Mouse (Mus musculus) neural tube, embryonic 12.5 days (tissue): ENCODE data around the gene Sbno2. TPM values are rescaled to one million over a fixed set of nuclear protein-coding genes. Genes with fewer than 3 reads are reported as not detected.
"Not testable (repeated sequence)": the region's sequence is repeated elsewhere in the genome, so short reads cannot be mapped to it uniquely, and the experiment has no call there.

Experiments used
- ATAC-seq: fragments of 200-750 bp; cut with Nextera tagmentation; 2 replicates; pipeline ENCODE4 v1.8.0; 2017; ENCODE audit warnings: low read depth, mild to moderate bottlenecking, moderate TSS enrichment, moderate library complexity; ENCODE audit not compliant: low FRiP score
- H3K27ac ChIP-seq: fragments of 300-500 bp; sonication (generic); 2 replicates; pipeline ENCODE4 v1.5.1; 2016
- H3K27me3 ChIP-seq: fragments of 300-500 bp; sonication (generic); replicated peaks from 2 replicates; pipeline ENCODE4 v1.6.1; 2016; ENCODE audit warnings: mild to moderate bottlenecking
- H3K36me3 ChIP-seq: fragments of 300-500 bp; sonication (generic); 2 replicates; pipeline ENCODE4 v1.6.1; 2016; ENCODE audit warnings: mild to moderate bottlenecking
- H3K4me1 ChIP-seq: fragments of 300-500 bp; sonication (generic); 2 replicates; pipeline ENCODE4 v1.6.1; 2016
- H3K4me2 ChIP-seq: fragments of 300-500 bp; sonication (generic); replicated peaks from 2 replicates; pipeline ENCODE4 v1.6.1; 2016; ENCODE audit warnings: mild to moderate bottlenecking
- H3K4me3 ChIP-seq: fragments of 300-500 bp; sonication (generic); 2 replicates; pipeline ENCODE4 v1.5.1; 2016
- H3K9ac ChIP-seq: fragments of 300-500 bp; sonication (generic); 2 replicates; pipeline ENCODE4 v1.6.1; 2016; ENCODE audit warnings: mild to moderate bottlenecking
- H3K9me3 ChIP-seq: fragments of 300-500 bp; sonication (generic); 2 replicates; pipeline ENCODE4 v1.6.1; 2016; ENCODE audit warnings: mild to moderate bottlenecking
- WGBS: fragments of 180-500 bp; shearing (Covaris S2); methylation state at CpG from one replicate; pipeline ENCODE4 v1.1.7; 2016; 5-methylcytosine and 5-hydroxymethylcytosine counted together
- polyA plus RNA-seq: library from polyadenylated mRNA; unstranded; fragments of >200 nt; fragmentation: Nextera tagmentation; extraction: Ambion mirVana; gene quantifications from 2 replicates; pipeline ENCODE4 v1.2.1, GENCODE M21; 2016

Sbno2 gene
- polyA plus RNA-seq, 1 experiment from 2014 or later = 15.1 TPM

GRCm38 (mm10) chr10:80048834-80049233, 56.5 kb downstream of the Sbno2 start:
- no peak overlapping the region for H3K4me2 ChIP-seq
- H3K4me3 ChIP-seq = no peak overlapping the region
- H3K4me1 ChIP-seq = peaks cover 23% of the 10 kb centered on the region
- ATAC-seq = no peak
- no peak overlapping the region for H3K27ac ChIP-seq
- H3K9me3 ChIP-seq = no peaks in the 10 kb centered on the region
- no peaks in the 10 kb centered on the region for H3K36me3 ChIP-seq
- WGBS = 66% methylated on average over 3 of the region's 3 CpGs
- H3K9ac ChIP-seq = no peak overlapping the region
- H3K27me3 ChIP-seq = no peaks in the 10 kb centered on the region

- Histone ChIP-seq H3K4me1 (peaks cover 23% of the 10 kb centered on the region), H3K4me2 (no peak overlapping the region), H3K4me3 (no peak overlapping the region), H3K27ac (no peak overlapping the region), H3K9me3 (no peaks in the 10 kb centered on the region), H3K9ac (no peak overlapping the region), H3K36me3 (no peaks in the 10 kb centered on the region), H3K27me3 (no peaks in the 10 kb centered on the region)
- ATAC-seq = no peak
- 12% methylated on average over 5 of the region's 5 CpGs for WGBS
Measured at GRCm38 (mm10) chr10:80048396-80048795, 57.0 kb downstream of the Sbno2 start.

GRCm38 (mm10) chr10:80047041-80047565, 58.3 kb downstream of the Sbno2 start, which contains the start of gene Gpx4:
Gene Gpx4 (plus strand): TSS chr10:80047166.
- Histone ChIP-seq H3K27me3 (no peaks in the 10 kb centered on the region), H3K27ac (no peak within 1 kb of the TSS), H3K4me3 (no peak within 1 kb of the TSS; the same call in 1 of the 2 replicates), H3K4me2 (no peak within 1 kb of the TSS), H3K9me3 (no peaks in the 10 kb centered on the region), H3K4me1 (peaks cover 20% of the 10 kb centered on the region), H3K36me3 (no peaks in the 10 kb centered on the region), H3K9ac (no peak within 1 kb of the TSS)
- no peak for ATAC-seq
- 32% methylated on average over 9 of the region's 9 CpGs for WGBS

DNA sequence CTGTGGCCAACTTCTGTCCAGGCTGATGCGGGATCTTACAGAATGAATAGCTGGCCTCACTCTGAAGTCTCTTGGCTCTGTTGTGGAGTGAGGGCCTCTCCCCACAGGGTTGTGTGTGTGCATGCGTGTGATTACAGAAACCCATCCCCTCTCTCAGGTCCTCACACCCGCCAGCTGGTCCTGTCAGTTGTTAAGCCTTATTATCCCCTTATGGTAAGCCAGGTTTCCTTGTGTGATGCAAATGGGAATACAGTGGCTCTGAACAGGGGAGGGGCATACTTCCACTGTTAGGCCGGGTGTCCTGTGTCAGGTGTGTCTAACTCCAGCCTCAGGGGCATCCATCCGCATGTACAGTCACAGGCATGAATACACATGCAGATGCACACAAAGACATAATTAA, 59.6 kb downstream of the Sbno2 start:
- Histone ChIP-seq H3K9me3 (no peaks in the 10 kb centered on the region), H3K27me3 (no peaks in the 10 kb centered on the region)

GRCm38 (mm10) chr10:80045364-80045763, 60.0 kb downstream of the Sbno2 start:
- ATAC-seq, H3K4me3 ChIP-seq, H3K27ac ChIP-seq, H3K4me2 ChIP-seq, H3K36me3 ChIP-seq, H3K9me3 ChIP-seq, H3K9ac ChIP-seq, H3K27me3 ChIP-seq: not testable (repeated sequence)
- WGBS = 69% methylated on average over 4 of the region's 4 CpGs
- H3K4me1 ChIP-seq = peaks cover 12% of the 10 kb centered on the region

More for the DNA sequence above, 59.6 kb downstream of the Sbno2 start:
- no peak for ATAC-seq
- H3K36me3 ChIP-seq = no peaks in the 10 kb centered on the region
- H3K4me2 ChIP-seq = no peak overlapping the region
- WGBS = 75% methylated on average over 5 of the region's 5 CpGs
- no peak overlapping the region for H3K9ac ChIP-seq
- peaks cover 12% of the 10 kb centered on the region for H3K4me1 ChIP-seq
- no peak overlapping the region for H3K4me3 ChIP-seq
- no peak overlapping the region for H3K27ac ChIP-seq

DNA sequence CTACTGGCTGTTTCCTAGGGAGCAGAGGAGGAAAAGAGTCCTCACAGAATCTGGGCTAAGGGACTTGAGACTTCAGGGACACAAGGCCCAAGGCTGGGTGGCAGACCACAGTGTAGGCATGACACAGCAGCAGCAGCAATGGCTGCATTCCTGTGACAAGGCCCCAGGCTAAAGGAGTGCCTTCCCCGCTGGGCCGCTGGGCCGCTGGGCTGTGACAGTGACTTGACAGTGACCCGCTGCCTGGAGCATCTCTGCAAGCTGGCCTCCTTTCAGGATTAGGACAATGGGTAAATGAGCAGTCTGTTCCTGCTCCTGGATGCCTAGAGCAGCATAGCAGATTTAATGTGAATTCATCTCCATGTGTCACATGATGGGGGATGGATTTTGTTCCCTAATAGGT, 61.3 kb downstream of the Sbno2 start:
- Histone ChIP-seq H3K9me3 (no peaks in the 10 kb centered on the region), H3K4me3 (no peak overlapping the region), H3K4me2 (no peak overlapping the region), H3K27ac (no peak overlapping the region), H3K4me1 (peaks cover 13% of the 10 kb centered on the region), H3K27me3 (no peaks in the 10 kb centered on the region), H3K36me3 (no peaks in the 10 kb centered on the region), H3K9ac (peak overlapping the region; percentile 10; the same call in 1 of the 2 replicates)
- 22% methylated on average over 4 of the region's 4 CpGs for WGBS
- no peak for ATAC-seq

DNA sequence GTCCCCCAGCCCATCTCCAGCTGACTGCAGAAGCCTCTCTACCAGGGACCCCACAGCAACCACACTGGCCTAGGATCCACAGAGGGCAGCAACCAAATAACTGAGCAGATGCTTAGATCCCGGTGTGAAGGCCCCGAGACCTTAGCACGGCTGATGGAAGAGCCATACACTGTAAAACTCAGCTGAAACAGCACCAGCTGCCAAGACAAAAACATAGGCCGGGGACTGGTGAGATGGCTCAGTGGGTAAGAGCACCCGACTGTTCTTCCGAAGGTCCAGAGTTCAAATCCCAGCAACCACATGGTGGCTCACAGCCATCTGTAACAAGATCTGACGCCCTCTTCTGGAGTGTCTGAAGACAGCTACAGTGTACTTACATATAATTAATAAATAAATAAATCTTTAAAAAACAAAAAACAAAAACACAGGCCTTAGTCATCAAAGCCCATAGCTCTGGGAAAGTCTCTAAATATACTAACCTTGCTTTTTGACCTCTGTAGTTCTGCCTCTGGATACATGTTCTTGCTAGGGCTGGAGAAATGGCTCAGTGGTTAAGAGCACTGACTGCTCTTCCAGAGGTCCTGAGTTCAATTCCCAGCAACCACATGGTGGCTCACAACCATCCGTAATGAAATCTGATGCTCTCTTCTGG, 63.8 kb downstream of the Sbno2 start:
- not testable (repeated sequence) for H3K9me3 ChIP-seq, H3K9ac ChIP-seq, H3K4me3 ChIP-seq, ATAC-seq, H3K27ac ChIP-seq, H3K4me2 ChIP-seq, H3K27me3 ChIP-seq
- Histone ChIP-seq H3K4me1 (peaks cover 15% of the 10 kb centered on the region), H3K36me3 (peaks cover 19% of the 10 kb centered on the region)
- 91% methylated on average over 8 of the region's 8 CpGs for WGBS

DNA sequence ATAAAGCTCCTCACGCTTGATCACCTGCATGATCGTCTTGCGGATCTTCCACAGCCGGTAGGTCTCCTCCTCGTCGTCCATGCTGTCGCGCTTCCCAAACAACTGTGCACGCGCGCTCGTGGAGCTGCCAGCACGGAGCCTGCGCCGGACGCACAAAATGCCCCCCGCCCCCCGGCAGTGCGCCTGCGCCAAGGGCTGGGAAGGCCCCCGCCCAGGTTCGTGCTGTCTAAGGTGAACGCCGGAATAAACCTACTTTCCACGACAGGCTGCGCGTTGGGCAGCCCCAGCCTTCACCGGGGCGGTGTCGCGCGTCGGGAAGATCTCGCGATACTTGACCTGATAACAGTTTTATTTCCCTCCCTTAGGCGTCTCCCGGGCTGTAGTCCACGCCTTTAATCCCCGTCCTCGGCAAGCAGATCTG, 65.8 kb downstream of the Sbno2 start, which contains the start of gene Polr2e:
Polr2e (minus strand) TSS at position 237 of the 421 bp plus-strand sequence.
- peak within 1 kb of the TSS; percentile 86 for H3K4me2 ChIP-seq

DNA sequence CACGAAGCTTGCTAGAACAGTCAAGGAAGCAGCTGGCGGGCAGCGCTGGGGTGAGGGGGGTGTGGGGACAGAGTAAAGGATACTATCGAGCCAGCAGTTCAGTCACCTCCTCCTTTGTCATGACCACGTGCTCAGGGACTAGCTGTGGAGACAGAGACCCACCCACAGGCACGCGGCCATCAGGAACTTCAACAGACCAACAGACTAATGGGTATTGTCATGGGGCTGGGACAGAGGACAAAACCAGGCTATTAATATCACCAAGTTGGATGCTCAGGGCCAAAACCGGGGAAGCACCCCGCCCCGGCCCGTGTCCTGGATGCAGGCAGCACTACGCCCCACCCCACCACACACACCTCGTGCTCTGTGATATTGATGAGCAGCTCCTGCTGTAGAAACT, 68.5 kb downstream of the Sbno2 start:
- peaks cover 42% of the 10 kb centered on the region for H3K36me3 ChIP-seq
- no peak overlapping the region for H3K4me2 ChIP-seq
- ATAC-seq = no peak
- no peak overlapping the region for H3K4me3 ChIP-seq
- peaks cover 15% of the 10 kb centered on the region for H3K4me1 ChIP-seq
- no peaks in the 10 kb centered on the region for H3K27me3 ChIP-seq
- H3K9me3 ChIP-seq = no peaks in the 10 kb centered on the region
- WGBS = 96% methylated on average over 13 of the region's 13 CpGs
- no peak overlapping the region for H3K9ac ChIP-seq
- H3K27ac ChIP-seq = no peak overlapping the region

More for the DNA sequence above, 65.8 kb downstream of the Sbno2 start, which contains the start of gene Polr2e:
- under 1% methylated on average over 40 of the region's 40 CpGs for WGBS
- Histone ChIP-seq H3K9me3 (no peaks in the 10 kb centered on the region), H3K36me3 (peaks cover 38% of the 10 kb centered on the region), H3K4me1 (peaks cover 15% of the 10 kb centered on the region), H3K27me3 (no peaks in the 10 kb centered on the region), H3K9ac (peak within 1 kb of the TSS; percentile 80), H3K4me3 (peak within 1 kb of the TSS; percentile 86), H3K27ac (no peak within 1 kb of the TSS)
- ATAC-seq = peak; percentile 96

DNA sequence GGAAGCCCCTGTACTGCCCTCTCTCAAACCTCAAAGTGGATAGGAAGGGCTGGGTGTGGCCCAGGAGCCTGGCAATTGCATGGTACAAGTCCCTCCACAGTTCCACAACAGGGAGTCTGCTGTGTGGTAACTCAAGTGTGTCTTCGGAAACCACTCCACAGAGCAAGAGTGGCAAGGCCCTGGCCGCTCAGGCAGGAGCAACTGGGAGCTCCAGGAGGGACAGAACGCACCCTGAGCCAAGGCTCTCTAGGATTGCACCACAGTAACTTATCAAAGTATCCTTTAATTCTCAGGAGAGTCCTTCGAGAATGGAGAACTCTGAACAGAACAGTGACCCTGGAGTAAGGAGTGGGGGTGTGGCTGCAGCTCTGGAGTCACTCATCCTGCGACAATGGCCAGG, 69.7 kb downstream of the Sbno2 start:
- H3K4me3 ChIP-seq = no peak overlapping the region
- no peak for ATAC-seq
- peaks cover 15% of the 10 kb centered on the region for H3K4me1 ChIP-seq
- H3K27me3 ChIP-seq = no peaks in the 10 kb centered on the region
- H3K27ac ChIP-seq = no peak overlapping the region
- 91% methylated on average over 5 of the region's 5 CpGs for WGBS
- no peak overlapping the region for H3K4me2 ChIP-seq
- H3K9me3 ChIP-seq = no peaks in the 10 kb centered on the region
- H3K9ac ChIP-seq = no peak overlapping the region
- peaks cover 42% of the 10 kb centered on the region for H3K36me3 ChIP-seq

GRCm38 (mm10) chr10:80035148-80035547, 70.2 kb downstream of the Sbno2 start:
- Histone ChIP-seq H3K4me3 (no peak overlapping the region), H3K4me2 (no peak overlapping the region), H3K27me3 (no peaks in the 10 kb centered on the region), H3K27ac (no peak overlapping the region), H3K9me3 (no peaks in the 10 kb centered on the region), H3K9ac (no peak overlapping the region), H3K4me1 (peaks cover 15% of the 10 kb centered on the region), H3K36me3 (peaks cover 42% of the 10 kb centered on the region)
- no peak for ATAC-seq
- 82% methylated on average over 8 of the region's 8 CpGs for WGBS

DNA sequence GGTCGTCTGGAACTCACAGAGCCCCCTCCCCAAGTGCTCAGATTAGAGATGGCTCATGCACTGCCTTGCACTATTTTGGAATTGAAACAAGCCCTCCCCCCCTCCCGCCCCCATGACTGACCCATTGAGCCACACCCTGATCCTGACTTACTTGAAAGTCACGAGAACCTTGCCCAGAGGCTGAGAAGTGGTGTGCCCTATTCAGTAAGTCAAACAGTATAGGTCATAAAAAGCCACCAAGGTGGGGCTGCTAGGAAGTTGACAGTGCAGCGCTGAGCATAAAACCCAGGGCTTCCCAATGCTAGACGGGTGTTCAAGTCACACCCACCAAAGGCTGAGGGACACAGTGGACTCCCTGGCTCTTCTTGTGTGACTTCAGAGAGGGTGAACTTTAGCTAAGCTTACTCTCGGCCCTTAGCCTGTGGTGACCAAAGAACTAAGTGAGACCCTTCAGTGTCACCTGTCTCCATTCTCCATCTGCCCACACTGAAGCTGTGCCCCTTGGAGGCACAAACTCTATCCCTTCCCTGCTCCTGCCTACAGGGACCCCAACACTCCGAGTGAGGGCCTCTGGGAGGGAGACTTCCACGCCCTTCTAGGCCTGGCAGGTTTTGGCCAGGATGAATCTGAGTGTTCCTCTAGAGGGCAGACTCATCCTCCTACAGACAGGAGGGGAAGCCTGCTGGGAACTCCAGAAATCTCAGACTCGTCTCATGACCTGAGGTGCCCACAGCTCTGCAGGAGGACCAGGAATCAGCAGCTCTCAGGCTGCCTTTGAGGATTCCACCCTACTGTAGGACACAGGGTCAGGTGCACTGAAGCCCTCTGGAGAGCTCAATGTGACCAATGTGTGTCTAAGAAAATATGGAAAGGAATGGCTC, 71.6 kb downstream of the Sbno2 start:
- Histone ChIP-seq H3K9me3 (no peaks in the 10 kb centered on the region), H3K9ac (no peak overlapping the region), H3K4me1 (peaks cover 11% of the 10 kb centered on the region), H3K4me3 (no peak overlapping the region), H3K27me3 (no peaks in the 10 kb centered on the region), H3K4me2 (no peak overlapping the region), H3K27ac (no peak overlapping the region), H3K36me3 (peaks cover 42% of the 10 kb centered on the region)
- 42% methylated on average over 9 of the region's 9 CpGs for WGBS
- ATAC-seq = no peak
